Mouse (Mus musculus) adrenal gland, postnatal 10 days (tissue): Measurements from ENCODE around the gene Ttc30a1. TPM values are rescaled to one million over a fixed set of nuclear protein-coding genes. Genes with fewer than 3 reads are reported as not detected.

Source experiments
- DNase-seq: peaks from one replicate; pipeline ENCODE4 v3.0.0; 2021; ENCODE audit warnings: mixed read lengths
- long read RNA-seq, 2 experiments: library from polyadenylated mRNA; stranded (forward); transcript quantifications; one replicate each; pipeline ENCODE4 v2.0.0; 2021
- total RNA-seq, 2 experiments: library from RNA; stranded (reverse); gene quantifications; 2 replicates each; pipeline ENCODE4 v1.2.3; 2021

Ttc30a1 gene
- total RNA-seq = 1 to 10 TPM; 2.4 to 4.5 TPM
- long read RNA-seq, experiment 1, transcript Ttc30a1-201 (1 exons, 3,721 nt) = major isoform, 6 of 6 reads
- long read RNA-seq, experiment 1, partial matches to known transcripts = 0 of 6 reads
- long read RNA-seq, experiment 1, other reads (novel, unspliced or antisense) = 0 of 6 reads
- long read RNA-seq, experiment 2, partial matches to known transcripts = 0 of 3 reads
- long read RNA-seq, experiment 2, other reads (novel, unspliced or antisense) = 0 of 3 reads

DNA sequence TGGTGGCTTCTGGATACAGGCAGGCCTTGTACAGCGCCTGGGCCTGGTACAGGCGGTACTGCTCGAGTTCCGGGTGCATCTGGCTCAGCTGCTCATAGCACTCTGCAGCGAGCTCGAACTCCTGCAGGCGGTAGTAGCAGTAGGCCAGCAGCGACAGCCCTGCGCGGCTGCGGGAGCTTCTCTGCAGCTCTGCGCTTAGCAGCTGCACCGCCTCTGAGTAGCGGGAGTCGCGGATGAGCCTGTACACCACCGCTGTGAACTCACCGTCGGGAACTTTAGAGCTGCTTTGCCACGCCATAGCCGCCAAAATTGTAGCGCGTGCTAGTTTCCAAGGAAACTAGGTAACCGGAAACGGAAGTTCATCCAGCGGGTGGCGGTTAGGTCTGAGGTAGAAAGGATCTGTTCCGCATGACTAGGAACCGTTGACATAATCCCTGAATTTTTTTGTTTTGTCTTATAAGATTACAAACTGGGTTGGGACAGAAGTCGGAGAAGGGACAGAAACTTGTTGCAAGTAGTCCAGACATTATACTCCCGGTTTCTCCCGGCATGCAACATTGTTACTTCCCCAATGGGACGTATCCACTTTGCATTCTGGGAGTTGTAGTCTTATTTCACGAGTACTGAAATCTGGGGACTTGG, at the start of gene Ttc30a1:
Ttc30a1 (minus strand) TSS at position 528 of the 642 bp plus-strand sequence.
- DNase-seq = peak; percentile 83

DNA sequence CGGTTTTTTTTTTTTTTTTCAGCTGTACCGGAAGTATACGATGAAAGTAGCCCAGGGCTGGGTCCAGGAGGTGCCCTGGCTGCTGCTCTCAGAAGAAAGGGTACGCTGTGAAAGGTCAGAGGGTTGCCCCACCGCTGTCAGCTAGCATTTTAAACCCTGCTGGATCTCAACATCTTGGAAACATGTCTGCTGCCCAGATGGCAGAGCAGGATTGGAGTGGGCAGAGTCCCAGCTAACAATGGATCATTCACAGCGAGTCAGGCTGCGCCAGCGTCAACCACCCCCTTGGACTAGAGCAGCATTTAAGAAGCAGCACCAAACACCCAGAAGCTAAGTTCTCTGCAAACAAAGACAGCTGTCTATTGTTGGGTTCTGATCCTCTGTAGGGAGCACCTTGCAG, 48.3 kb upstream of the Ttc30a1 start:
- peak; percentile 49 for DNase-seq

GRCm38 (mm10) chr2:76029081-76029901, 47.5 kb upstream of the Ttc30a1 start:
- peak; percentile 54 for DNase-seq

DNA sequence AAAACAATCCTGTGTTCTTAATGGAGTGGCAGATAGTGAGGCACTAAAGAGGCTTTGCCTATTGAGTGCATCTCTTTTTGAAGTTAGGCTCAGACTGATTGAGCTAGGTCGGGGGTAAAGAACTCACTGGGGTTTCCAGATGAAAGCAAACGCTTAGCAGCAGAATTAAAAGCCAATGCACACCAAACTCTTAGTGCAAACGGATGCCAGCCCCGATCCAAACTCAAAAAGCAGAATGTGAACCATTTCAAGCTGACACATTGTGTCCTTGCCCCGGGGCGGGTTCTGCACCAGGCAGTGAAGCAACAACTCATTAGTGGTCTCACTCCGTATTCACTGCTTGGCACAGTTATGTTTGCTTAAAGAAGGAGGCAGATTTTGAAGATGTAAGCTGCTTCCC, 35.1 kb upstream of the Ttc30a1 start:
- peak; percentile 10 for DNase-seq

GRCm38 (mm10) chr2:76016136-76016535, 34.4 kb upstream of the Ttc30a1 start:
- DNase-seq = no peak

GRCm38 (mm10) chr2:76015460-76015859, 33.7 kb upstream of the Ttc30a1 start:
- no peak for DNase-seq

GRCm38 (mm10) chr2:76014659-76015058, 32.9 kb upstream of the Ttc30a1 start:
- no peak for DNase-seq

GRCm38 (mm10) chr2:76006194-76006593, 24.4 kb upstream of the Ttc30a1 start:
- DNase-seq = no peak

DNA sequence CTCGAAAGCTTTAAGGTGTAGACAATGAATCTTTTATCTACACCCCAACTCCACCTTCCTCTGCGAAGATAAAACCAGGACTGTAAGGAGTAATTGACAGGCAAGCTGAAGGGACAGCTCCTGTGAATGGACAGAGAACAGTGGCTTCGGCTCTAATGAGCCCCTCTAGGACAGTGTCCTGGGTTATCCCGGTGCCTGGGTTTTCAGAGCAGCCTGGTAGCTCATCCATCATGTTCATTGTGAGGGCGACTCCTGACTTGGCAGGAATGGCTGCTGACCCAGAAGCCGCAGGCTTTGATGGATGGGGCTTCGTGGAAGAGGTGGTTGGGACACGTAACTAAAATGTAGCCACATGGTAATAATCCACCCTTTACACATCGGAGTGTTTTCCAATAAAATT, 21.1 kb upstream of the Ttc30a1 start:
- DNase-seq = no peak

DNA sequence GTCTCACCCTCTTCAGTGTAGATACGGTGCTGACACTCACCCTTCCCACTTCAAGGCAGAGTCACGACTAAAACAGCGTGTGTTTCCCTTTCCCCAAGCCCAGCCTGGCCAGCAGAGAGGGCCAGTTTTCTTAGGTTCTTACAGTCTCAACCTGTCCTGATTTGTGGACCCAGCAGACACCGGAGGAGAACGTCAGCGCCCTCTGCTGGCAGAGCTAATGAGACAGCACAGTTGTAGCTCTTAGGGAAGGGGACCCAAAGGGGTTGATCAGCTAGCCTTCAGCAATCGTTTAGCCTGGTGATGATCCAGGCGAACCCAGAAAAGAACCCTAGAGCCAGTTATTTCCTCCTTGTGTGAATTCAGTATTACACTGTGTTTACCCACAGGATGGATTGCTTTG, 19.6 kb upstream of the Ttc30a1 start:
- DNase-seq = peak; percentile 86

DNA sequence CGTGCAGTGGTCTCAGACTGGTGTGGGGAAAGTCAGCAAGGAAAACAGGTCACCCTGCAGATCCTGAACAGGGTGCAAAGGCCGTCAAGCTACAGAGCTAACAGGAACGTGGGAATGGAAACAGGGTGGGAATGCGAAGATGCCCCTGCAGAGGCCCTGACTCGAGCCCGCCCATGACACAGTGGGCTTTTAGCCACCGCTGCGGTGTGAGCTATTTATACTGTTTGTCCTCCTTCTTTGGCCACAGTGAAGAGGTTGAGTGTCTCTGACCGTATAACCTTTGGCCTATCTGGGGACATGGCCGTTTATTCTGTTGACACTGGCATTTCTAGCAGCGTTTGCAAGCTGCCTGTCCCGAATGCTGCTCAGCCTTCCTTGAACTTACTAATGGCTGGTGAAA, 17.9 kb upstream of the Ttc30a1 start:
- peak; percentile 58 for DNase-seq

DNA sequence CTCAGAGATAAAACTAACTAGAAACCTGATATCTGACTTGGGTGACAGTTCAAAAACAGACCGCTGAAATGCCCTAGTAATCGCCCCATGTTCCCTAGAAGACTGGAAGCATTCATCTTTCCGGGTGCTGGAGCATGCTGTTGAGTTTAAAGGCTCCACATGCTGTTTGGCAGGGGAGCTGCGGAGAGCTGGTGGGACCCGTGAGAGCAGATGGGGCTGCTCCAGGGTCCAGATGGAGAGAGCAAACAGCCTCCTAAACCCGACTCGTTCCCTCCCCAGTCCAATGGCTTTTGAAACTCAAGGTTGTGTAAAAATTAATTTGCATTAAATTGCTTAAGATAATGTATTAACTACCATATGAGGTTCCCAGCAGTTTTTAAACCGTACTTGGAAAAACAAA, 16.9 kb upstream of the Ttc30a1 start:
- no peak for DNase-seq

GRCm38 (mm10) chr2:75997726-75998125, 16.0 kb upstream of the Ttc30a1 start:
- DNase-seq = no peak

GRCm38 (mm10) chr2:75994841-75995240, 13.1 kb upstream of the Ttc30a1 start:
- DNase-seq = no peak

DNA sequence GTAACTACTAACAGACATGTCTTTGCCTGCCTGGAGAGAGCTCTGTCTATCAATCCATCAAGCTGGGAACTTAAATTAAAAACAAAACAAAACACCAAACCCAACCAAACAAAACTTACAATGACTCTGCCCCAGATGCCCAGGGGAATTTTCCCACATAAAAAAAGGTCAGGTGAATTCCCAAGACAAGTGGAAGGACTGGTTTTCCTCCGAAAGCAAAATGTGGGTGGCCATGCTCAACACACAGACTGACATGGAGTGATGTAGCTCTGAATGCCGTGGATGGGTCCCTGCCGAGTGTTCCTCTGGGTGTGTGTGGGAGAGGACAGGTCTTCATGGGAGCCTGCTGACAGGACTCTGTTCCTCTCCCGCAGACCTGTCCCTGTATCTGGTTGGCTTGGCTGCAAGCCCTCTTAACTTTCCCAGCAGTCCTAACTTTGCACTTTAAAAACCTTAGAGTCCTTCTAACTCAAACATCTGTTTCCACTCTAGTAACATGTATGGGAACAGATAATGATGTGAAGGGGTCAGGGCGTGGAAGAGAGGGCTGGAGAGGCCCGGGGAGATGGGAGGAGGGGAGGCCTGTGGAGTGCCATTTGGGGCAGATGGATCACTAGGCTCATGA, 9.9 kb upstream of the Ttc30a1 start:
- no peak for DNase-seq

DNA sequence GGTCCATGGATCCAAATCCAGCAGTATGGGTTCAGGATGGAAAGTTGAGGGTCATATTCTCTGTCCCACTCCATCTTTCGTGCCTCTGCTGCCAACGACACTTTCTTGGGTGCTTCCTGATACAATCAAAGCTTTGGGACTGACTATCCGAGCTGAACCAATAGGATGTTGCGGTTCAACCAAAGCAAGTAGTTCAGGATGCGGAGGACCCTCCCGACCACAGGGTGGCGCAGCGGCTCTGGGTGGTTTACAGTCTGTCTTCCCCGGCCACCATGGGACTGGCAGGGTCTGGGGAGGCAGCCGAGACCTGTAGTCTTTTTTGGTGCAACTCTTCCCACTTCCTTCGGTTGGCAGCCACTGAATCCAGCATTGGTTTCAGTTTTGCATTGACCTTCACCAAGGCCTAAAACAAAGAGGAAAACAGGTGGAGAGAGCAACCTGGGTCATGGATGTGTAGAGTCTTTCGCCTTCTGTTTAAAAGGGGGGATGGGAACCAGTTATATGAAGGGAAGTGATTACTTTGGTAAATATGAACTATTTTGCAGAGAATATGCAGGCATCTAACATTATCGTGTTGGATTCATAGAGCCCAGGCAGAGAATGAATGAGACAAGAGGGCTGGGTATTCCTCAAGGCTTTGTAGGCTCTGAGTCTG, 9.2 kb upstream of the Ttc30a1 start:
- peak; percentile 89 for DNase-seq

DNA sequence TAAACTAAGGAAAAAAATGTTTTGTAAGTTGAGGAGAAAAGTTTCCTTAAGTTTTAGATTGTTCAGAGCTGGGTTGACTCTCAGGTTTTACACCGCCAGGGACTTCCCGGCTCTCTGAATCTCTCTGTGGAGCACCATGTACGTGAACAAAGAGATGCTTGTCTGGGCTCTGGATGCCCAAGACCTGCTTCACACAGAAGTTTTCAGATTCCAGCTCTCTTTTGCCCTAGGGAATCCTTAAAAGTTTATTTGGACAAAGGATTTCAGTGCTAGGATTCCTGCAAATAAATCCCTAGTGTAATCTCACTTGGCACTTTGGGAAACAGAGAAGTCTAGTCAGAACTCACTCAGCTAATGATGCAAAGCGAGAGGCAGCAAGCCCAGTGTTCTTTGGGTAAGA, 7.9 kb upstream of the Ttc30a1 start:
- no peak for DNase-seq

GRCm38 (mm10) chr2:75988779-75989363, 7.1 kb upstream of the Ttc30a1 start:
- DNase-seq = no peak

DNA sequence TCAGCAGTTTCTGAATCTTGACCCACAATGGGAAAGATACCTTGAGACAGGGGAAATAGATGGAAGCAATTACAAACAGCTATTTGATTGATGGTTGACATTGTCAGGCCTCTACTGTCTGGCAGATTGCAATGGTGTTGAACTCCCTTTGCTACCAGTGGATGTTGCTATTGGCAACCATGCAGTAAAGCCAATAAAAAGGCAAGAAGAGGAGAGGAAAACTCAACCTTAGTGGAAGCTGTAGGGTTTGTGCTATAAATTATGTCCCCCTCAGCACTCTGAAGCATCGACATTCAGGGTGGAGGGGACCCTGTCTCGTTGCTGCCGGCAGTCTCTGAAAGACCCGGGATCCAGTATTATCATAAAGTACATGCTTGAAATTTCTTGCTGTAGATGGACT, 6.6 kb upstream of the Ttc30a1 start:
- DNase-seq = no peak

GRCm38 (mm10) chr2:75987739-75988138, 6.0 kb upstream of the Ttc30a1 start:
- peak; percentile 31 for DNase-seq

DNA sequence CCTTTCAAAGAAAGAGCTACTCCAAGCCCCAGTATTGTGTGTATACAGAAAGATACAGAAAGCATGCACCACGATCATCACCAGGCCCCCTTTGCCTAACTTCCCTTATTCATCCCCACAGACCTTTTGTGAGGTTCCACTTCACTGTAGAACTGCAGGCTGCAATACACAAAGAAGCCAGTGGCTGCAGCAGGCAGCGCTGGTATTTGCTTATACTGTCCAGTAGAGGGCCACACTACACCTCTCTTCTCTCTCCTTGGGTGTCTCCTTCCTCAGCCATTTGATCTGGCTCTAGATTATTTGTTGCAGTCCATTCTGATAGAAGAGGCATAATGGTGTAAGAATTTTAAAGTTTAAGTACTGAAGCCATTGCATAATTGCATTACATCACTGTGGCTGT, 3.4 kb upstream of the Ttc30a1 start:
- DNase-seq = peak; percentile 59

DNA sequence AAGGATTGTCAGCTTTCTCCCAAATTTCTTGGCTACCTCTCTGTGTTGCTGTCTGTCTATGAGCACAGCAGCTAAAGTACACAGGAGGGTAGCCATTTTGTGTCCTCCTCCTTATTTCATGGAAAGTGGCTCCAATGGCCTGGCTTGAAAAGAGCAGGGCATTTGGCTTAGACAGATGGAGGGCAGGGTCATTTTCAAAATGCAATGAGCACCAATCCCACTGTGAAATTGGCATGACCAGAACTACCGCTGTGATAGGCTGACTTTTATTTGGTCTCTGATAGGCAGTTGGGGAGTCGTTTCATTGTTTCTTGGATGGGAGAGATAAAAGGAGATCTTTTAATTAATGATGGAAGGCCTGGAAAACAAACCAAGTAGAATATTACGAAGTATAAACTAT, 2.1 kb upstream of the Ttc30a1 start:
- DNase-seq = no peak
